Mouse (Mus musculus) MEL (cell line): ENCODE measurements around the gene Zrsr2. TPM values are rescaled to one million over a fixed set of nuclear protein-coding genes. Genes with fewer than 3 reads are reported as not detected.
A peak's percentile ranks its signal among the peaks of the same experiment; 100 is the strongest.

Experiments used
- DNase-seq: peaks from one replicate; pipeline ENCODE4 v3.0.0; 2011; ENCODE audit warnings: low read depth, low spot score
- H3K27ac ChIP-seq: 2 replicates; pipeline ENCODE4 v1.5.1; 2012; ENCODE audit warnings: low read depth, mild to moderate bottlenecking, control low read depth, low read length, moderate library complexity; ENCODE audit not compliant: control insufficient read depth
- H3K27me3 ChIP-seq, 2 experiments: fragments of 150-350 bp in 1 of 2; sonication (generic) in 1 of 2; 2 replicates each; pipeline ENCODE4 v1.6.1; 2012; ENCODE audit warnings: low read length in 2 of 2, mild to moderate bottlenecking in 2 of 2, improper control_type of control experiment in 1 of 2, moderate library complexity in 1 of 2; ENCODE audit not compliant: insufficient read depth in 2 of 2, control insufficient read depth in 1 of 2
- H3K36me3 ChIP-seq, 2 experiments: 2 replicates each; pipeline ENCODE4 v1.6.1; 2012 to 2014; ENCODE audit warnings: low read length in 2 of 2, improper control_type of control experiment in 1 of 2, inconsistent platforms in 1 of 2, mild to moderate bottlenecking in 1 of 2; ENCODE audit not compliant: insufficient read depth in 2 of 2, control insufficient read depth in 1 of 2
- H3K4me1 ChIP-seq, 2 experiments: fragments of 150-350 bp in 1 of 2; sonication (generic) in 1 of 2; 2 replicates each; pipeline ENCODE4 v1.6.1; 2012; ENCODE audit warnings: low read length in 2 of 2, improper control_type of control experiment in 1 of 2, mild to moderate bottlenecking in 1 of 2; ENCODE audit not compliant: insufficient read depth in 2 of 2, control insufficient read depth in 1 of 2
- H3K4me3 ChIP-seq, 2 experiments: fragments of 150-350 bp in 1 of 2; sonication (generic) in 1 of 2; 2 replicates each; pipeline ENCODE4 v1.5.1; 2012; ENCODE audit warnings: low read depth in 2 of 2, low read length in 2 of 2, mild to moderate bottlenecking in 2 of 2, moderate library complexity in 2 of 2, control low read depth in 1 of 2, improper control_type of control experiment in 1 of 2; ENCODE audit not compliant: control insufficient read depth in 1 of 2, insufficient read depth in 1 of 2
- H3K79me2 ChIP-seq: 2 replicates; pipeline ENCODE4 v1.6.1; 2012; ENCODE audit warnings: mild to moderate bottlenecking, low read length, moderate library complexity; ENCODE audit not compliant: control insufficient read depth, poor library complexity, insufficient read depth
- H3K9ac ChIP-seq: 2 replicates; pipeline ENCODE4 v1.6.1; 2012; ENCODE audit warnings: low read depth, mild to moderate bottlenecking, control low read depth, low read length, moderate library complexity; ENCODE audit not compliant: control insufficient read depth, poor library complexity, severe bottlenecking
- H3K9me3 ChIP-seq: fragments of 150-350 bp; sonication (generic); replicated peaks from 2 replicates; pipeline ENCODE4 v1.6.1; 2012; ENCODE audit warnings: mild to moderate bottlenecking, low read length, improper control_type of control experiment, moderate library complexity; ENCODE audit not compliant: insufficient read depth
- BHLHE40 ChIP-seq: IDR thresholded peaks from 2 replicates; pipeline ENCODE4 v1.6.1; 2012; ENCODE audit warnings: low read depth, mild to moderate bottlenecking, inconsistent platforms, low read length, improper control_type of control experiment, borderline replicate concordance
- CHD1 ChIP-seq: IDR thresholded peaks from 2 replicates; pipeline ENCODE4 v1.6.1; 2012; ENCODE audit warnings: low read depth, mild to moderate bottlenecking, inconsistent platforms, low read length, improper control_type of control experiment
- CHD2 ChIP-seq: IDR thresholded peaks from 2 replicates; pipeline ENCODE4 v1.6.1; 2011; ENCODE audit warnings: low read length, improper control_type of control experiment
- CTCF ChIP-seq, 3 experiments: IDR thresholded peaks in 2 of 3; conservative IDR thresholded peaks in 1 of 3; 2 replicates each; pipeline ENCODE4 v1.5.1; 2011 to 2012; ENCODE audit warnings: low read length in 3 of 3, low read depth in 2 of 3, mild to moderate bottlenecking in 2 of 3, improper control_type of control experiment in 1 of 3, inconsistent platforms in 1 of 3, mixed read lengths in 1 of 3, moderate library complexity in 1 of 3; ENCODE audit not compliant: control insufficient read depth in 1 of 3, insufficient read depth in 1 of 3, poor library complexity in 1 of 3, severe bottlenecking in 1 of 3
- E2F4 ChIP-seq: IDR thresholded peaks from 2 replicates; pipeline ENCODE4 v1.6.1; 2011; ENCODE audit warnings: low read depth, low read length, improper control_type of control experiment, borderline replicate concordance
- ELF1 ChIP-seq: IDR thresholded peaks from 2 replicates; pipeline ENCODE4 v1.6.1; 2014; ENCODE audit warnings: low read depth, mild to moderate bottlenecking, inconsistent platforms, low read length, improper control_type of control experiment, moderate library complexity
- EP300 ChIP-seq, 2 experiments: IDR thresholded peaks; 2 replicates each; pipeline ENCODE4 v1.6.1; 2011; ENCODE audit warnings: improper control_type of control experiment in 2 of 2, low read length in 2 of 2, low read depth in 1 of 2, mild to moderate bottlenecking in 1 of 2
- ETS1 ChIP-seq: IDR thresholded peaks from 2 replicates; pipeline ENCODE4 v1.6.1; 2012; ENCODE audit warnings: low read depth, mild to moderate bottlenecking, inconsistent platforms, low read length, improper control_type of control experiment, moderate library complexity
- GATA1 ChIP-seq: IDR thresholded peaks from 2 replicates; pipeline ENCODE4 v1.6.1; 2011; ENCODE audit warnings: low read depth, low read length, improper control_type of control experiment
- HCFC1 ChIP-seq: IDR thresholded peaks from 2 replicates; pipeline ENCODE4 v1.6.1; 2012; ENCODE audit warnings: low read depth, mild to moderate bottlenecking, inconsistent platforms, low read length, improper control_type of control experiment, moderate library complexity
- JUND ChIP-seq: IDR thresholded peaks from 2 replicates; pipeline ENCODE4 v1.6.1; 2011; ENCODE audit warnings: low read depth, mild to moderate bottlenecking, improper control_type of control experiment, low read length
- KAT2A ChIP-seq: conservative IDR thresholded peaks from 2 replicates; pipeline ENCODE4 v1.6.1; 2012; ENCODE audit warnings: low read depth, low read length, improper control_type of control experiment, inconsistent platforms
- MAFK ChIP-seq: IDR thresholded peaks from 2 replicates; pipeline ENCODE4 v1.6.1; 2011; ENCODE audit warnings: low read depth, mild to moderate bottlenecking, low read length, improper control_type of control experiment, borderline replicate concordance
- MAX ChIP-seq: IDR thresholded peaks from 2 replicates; pipeline ENCODE4 v1.6.1; 2011; ENCODE audit warnings: low read length, improper control_type of control experiment
- MAZ ChIP-seq: IDR thresholded peaks from 2 replicates; pipeline ENCODE4 v1.6.1; 2012; ENCODE audit warnings: low read depth, mild to moderate bottlenecking, inconsistent platforms, low read length, improper control_type of control experiment
- MEF2A ChIP-seq: IDR thresholded peaks from 2 replicates; pipeline ENCODE4 v1.6.1; 2014; ENCODE audit warnings: low read depth, mild to moderate bottlenecking, inconsistent platforms, low read length, improper control_type of control experiment; ENCODE audit not compliant: poor library complexity, insufficient replicate concordance, severe bottlenecking; ENCODE audit errors: extremely low read depth
- MXI1 ChIP-seq: IDR thresholded peaks from 2 replicates; pipeline ENCODE4 v1.6.1; 2011; ENCODE audit warnings: mild to moderate bottlenecking, low read depth, low read length, improper control_type of control experiment
- MYB ChIP-seq: IDR thresholded peaks from 2 replicates; pipeline ENCODE4 v1.6.1; 2011; ENCODE audit warnings: mild to moderate bottlenecking, low read depth, low read length, improper control_type of control experiment
- MYC ChIP-seq: IDR thresholded peaks from 2 replicates; pipeline ENCODE4 v1.6.1; 2011; ENCODE audit warnings: low read depth, mild to moderate bottlenecking, low read length, improper control_type of control experiment, moderate library complexity
- NELFE ChIP-seq: IDR thresholded peaks from 2 replicates; pipeline ENCODE4 v1.6.1; 2011; ENCODE audit warnings: low read depth, low read length, improper control_type of control experiment
- NRF1 ChIP-seq: IDR thresholded peaks from 2 replicates; pipeline ENCODE4 v1.6.1; 2014; ENCODE audit warnings: low read depth, mild to moderate bottlenecking, inconsistent platforms, low read length, improper control_type of control experiment, moderate library complexity; ENCODE audit not compliant: poor library complexity, insufficient read depth, severe bottlenecking
- POLR2A ChIP-seq, 2 experiments: IDR thresholded peaks; 2 replicates each; pipeline ENCODE4 v1.6.1; 2011 to 2012; ENCODE audit warnings: low read length in 2 of 2, mild to moderate bottlenecking in 2 of 2, control low read depth in 1 of 2, improper control_type of control experiment in 1 of 2, low read depth in 1 of 2, moderate library complexity in 1 of 2; ENCODE audit not compliant: control insufficient read depth in 1 of 2, insufficient read depth in 1 of 2, poor library complexity in 1 of 2
- POLR2AphosphoS2 ChIP-seq: IDR thresholded peaks from 2 replicates; pipeline ENCODE4 v1.6.1; 2011; ENCODE audit warnings: low read length, improper control_type of control experiment
- POLR2AphosphoS5 ChIP-seq: IDR thresholded peaks from 2 replicates; pipeline ENCODE4 v1.6.1; 2012; ENCODE audit warnings: low read depth, borderline replicate concordance, mild to moderate bottlenecking, inconsistent platforms, low read length, moderate library complexity, mixed read lengths
- RAD21 ChIP-seq: IDR thresholded peaks from 2 replicates; pipeline ENCODE4 v1.6.1; 2011; ENCODE audit warnings: mild to moderate bottlenecking, low read depth, low read length, improper control_type of control experiment
- RCOR1 ChIP-seq: IDR thresholded peaks from 2 replicates; pipeline ENCODE4 v1.6.1; 2012; ENCODE audit warnings: low read depth, mild to moderate bottlenecking, inconsistent platforms, low read length, improper control_type of control experiment
- SIN3A ChIP-seq: IDR thresholded peaks from 2 replicates; pipeline ENCODE4 v1.6.1; 2012; ENCODE audit warnings: low read length, improper control_type of control experiment, inconsistent platforms
- SMC3 ChIP-seq: IDR thresholded peaks from 2 replicates; pipeline ENCODE4 v1.6.1; 2011; ENCODE audit warnings: low read depth, low read length, improper control_type of control experiment
- TBP ChIP-seq: IDR thresholded peaks from 2 replicates; pipeline ENCODE4 v1.8.0; 2011; ENCODE audit warnings: low read depth, low read length, improper control_type of control experiment
- TCF12 ChIP-seq: IDR thresholded peaks from 2 replicates; pipeline ENCODE4 v1.6.1; 2014; ENCODE audit warnings: low read depth, mild to moderate bottlenecking, inconsistent platforms, low read length, improper control_type of control experiment, moderate library complexity
- UBTF ChIP-seq: IDR thresholded peaks from 2 replicates; pipeline ENCODE4 v1.6.1; 2012; ENCODE audit warnings: low read depth, mild to moderate bottlenecking, inconsistent platforms, low read length, improper control_type of control experiment, moderate library complexity, borderline replicate concordance; ENCODE audit not compliant: insufficient read depth
- USF1 ChIP-seq: IDR thresholded peaks from 2 replicates; pipeline ENCODE4 v1.6.1; 2014; ENCODE audit warnings: low read depth, mild to moderate bottlenecking, inconsistent platforms, low read length, improper control_type of control experiment, moderate library complexity
- USF2 ChIP-seq, 2 experiments: IDR thresholded peaks; 2 replicates each; pipeline ENCODE4 v1.6.1; 2011 to 2012; ENCODE audit warnings: improper control_type of control experiment in 2 of 2, low read length in 2 of 2, borderline replicate concordance in 1 of 2, inconsistent platforms in 1 of 2, low read depth in 1 of 2, mild to moderate bottlenecking in 1 of 2; ENCODE audit not compliant: insufficient read depth in 1 of 2
- ZC3H11A ChIP-seq: IDR thresholded peaks from 2 replicates; pipeline ENCODE4 v1.6.1; 2012; ENCODE audit warnings: low read depth, mild to moderate bottlenecking, inconsistent platforms, low read length, improper control_type of control experiment
- ZKSCAN1 ChIP-seq: IDR thresholded peaks from 2 replicates; pipeline ENCODE4 v1.6.1; 2012; ENCODE audit warnings: low read depth, mild to moderate bottlenecking, inconsistent platforms, low read length, improper control_type of control experiment, moderate library complexity
- ZMIZ1 ChIP-seq: IDR thresholded peaks from 2 replicates; pipeline ENCODE4 v1.6.1; 2012; ENCODE audit warnings: low read depth, mild to moderate bottlenecking, inconsistent platforms, low read length, improper control_type of control experiment, moderate library complexity
- ZNF384 ChIP-seq: IDR thresholded peaks from 2 replicates; pipeline ENCODE4 v1.6.1; 2012; ENCODE audit warnings: low read depth, mild to moderate bottlenecking, inconsistent platforms, low read length, improper control_type of control experiment
- polyA plus RNA-seq, 2 experiments: library from polyadenylated mRNA; stranded (reverse) in 1 of 2; unstranded in 1 of 2; fragments of >175 nt in 1 of 2; fragments of >200 nt in 1 of 2; gene quantifications; 2 replicates each; pipeline versions ENCODE4 v1.2.1 to v1.2.4; 2012; ENCODE audit warnings: low replicate concordance in 2 of 2, low read depth in 1 of 2; ENCODE audit not compliant: insufficient read length in 2 of 2, insufficient read depth in 1 of 2, missing spikeins in 1 of 2
- total RNA-seq: library from RNA; depleted of rRNA; stranded (reverse); fragments of 300-350 nt; gene quantifications from 2 replicates; pipeline ENCODE4 v1.2.3, GENCODE M21; 2012; rRNA removed

Gene Zrsr2
- total RNA-seq = 25.8 and 27.5 TPM in 2 replicates
- 10 to 100 TPM in 1 of 2 experiments, not detected in 1; 96.4 TPM for polyA plus RNA-seq

DNA sequence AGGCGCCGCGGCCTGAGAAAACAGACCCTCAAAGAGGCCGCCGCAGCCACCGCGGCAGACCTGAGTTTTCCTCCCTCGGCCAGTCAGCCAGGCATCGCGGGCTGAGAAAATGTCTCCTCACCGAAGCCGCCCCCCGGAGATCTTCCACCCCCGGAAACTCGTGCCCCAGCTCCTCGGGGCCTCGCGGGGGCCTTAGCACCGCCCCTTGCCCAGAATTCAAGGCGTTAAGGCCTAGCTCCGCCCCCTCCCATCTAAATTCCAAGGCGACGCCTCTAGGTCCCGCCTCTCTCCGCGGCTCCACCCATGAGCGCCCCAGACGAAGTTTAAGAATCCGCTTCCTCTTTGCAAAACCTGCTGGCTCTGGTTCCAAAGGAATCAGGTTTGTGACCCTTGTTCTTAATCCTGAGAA, at the start of gene Zrsr2:
Gene Zrsr2, minus strand, starts transcription at position 195 of the 409 bp plus-strand sequence.
- Histone ChIP-seq H3K27ac (peak within 1 kb of the TSS; percentile 99), H3K36me3 (peaks cover 26 to 32% of the 10 kb centered on the region in 2 experiments), H3K4me1 (peaks cover 6 to 9% of the 10 kb centered on the region in 2 experiments; a peak in 3 of 4 replicates), H3K79me2 (peaks cover 26% of the 10 kb centered on the region), H3K27me3 (no peaks in the 10 kb centered on the region), H3K4me3 (peak within 1 kb of the TSS; percentile 89 to 94), H3K9ac (peak within 1 kb of the TSS; percentile 98), H3K9me3 (no peaks in the 10 kb centered on the region)
- DNase-seq = peak; percentile 98
- TF ChIP-seq ZNF384 = no peak
- TF ChIP-seq CTCF (IDR thresholded peaks at IDR 0.05 in 2 of 3, conservative IDR thresholded peaks at IDR 0.05 in 1 of 3; ENCODE audit: control insufficient read depth in 1 of 3, insufficient read depth in 1 of 3, low read depth in 2 of 3, low read length in 3 of 3, poor library complexity in 1 of 3, severe bottlenecking in 1 of 3) = no peak
- no peak for TF ChIP-seq UBTF
- TF ChIP-seq ZC3H11A = no peak
- TF ChIP-seq ETS1 = 0 out of 2 replicates have a peak, but pooled peaks have one; percentile 11
- no peak for TF ChIP-seq USF2 (IDR thresholded peaks at IDR 0.05; ENCODE audit: borderline replicate concordance in 1 of 2, insufficient read depth in 1 of 2, low read depth in 1 of 2, low read length in 2 of 2)
- peak; percentile 83 for TF ChIP-seq MXI1
- no peak for TF ChIP-seq E2F4
- no peak for TF ChIP-seq POLR2AphosphoS5
- no peak for TF ChIP-seq MAFK
- TF ChIP-seq KAT2A = peak; percentile 53; the same call in 1 of the 2 replicates
- no peak for TF ChIP-seq SMC3
- TF ChIP-seq CHD1 = no peak
- TF ChIP-seq RAD21 = no peak
- TF ChIP-seq RCOR1 = no peak
- TF ChIP-seq MYC = peak; percentile 82; the same call in 1 of the 2 replicates
- TF ChIP-seq MAX = peak; percentile 80
- TF ChIP-seq JUND = no peak
- peak in 1 of 2 experiments; percentile 12; a peak in 1 of 4 replicates for TF ChIP-seq EP300 (IDR thresholded peaks at IDR 0.05; ENCODE audit: low read depth in 1 of 2, low read length in 2 of 2)
- TF ChIP-seq BHLHE40 = no peak
- TF ChIP-seq MYB = no peak
- peak; percentile 87 for TF ChIP-seq MAZ
- peak; percentile 87 for TF ChIP-seq TBP
- no peak for TF ChIP-seq MEF2A
- TF ChIP-seq CHD2 = no peak
- peak; percentile 81 for TF ChIP-seq HCFC1
- TF ChIP-seq ELF1 = peak; percentile 61; the same call in 1 of the 2 replicates
- TF ChIP-seq POLR2AphosphoS2 = peak; percentile 92
- 0 out of 2 replicates have a peak, but pooled peaks have one; percentile 10 for TF ChIP-seq NRF1
- TF ChIP-seq ZKSCAN1 = no peak
- TF ChIP-seq POLR2A (IDR thresholded peaks at IDR 0.05; ENCODE audit: control insufficient read depth in 1 of 2, insufficient read depth in 1 of 2, low read depth in 1 of 2, low read length in 2 of 2, poor library complexity in 1 of 2) = peak; percentile 73 to 80; a peak in 3 of 4 replicates
- peak; percentile 93 for TF ChIP-seq NELFE
- no peak for TF ChIP-seq GATA1
- TF ChIP-seq SIN3A = peak; percentile 75
- peak; percentile 64 for TF ChIP-seq ZMIZ1
- TF ChIP-seq TCF12 = peak; percentile 44
- peak; percentile 65 for TF ChIP-seq USF1
